In the genomic region with DNA sequence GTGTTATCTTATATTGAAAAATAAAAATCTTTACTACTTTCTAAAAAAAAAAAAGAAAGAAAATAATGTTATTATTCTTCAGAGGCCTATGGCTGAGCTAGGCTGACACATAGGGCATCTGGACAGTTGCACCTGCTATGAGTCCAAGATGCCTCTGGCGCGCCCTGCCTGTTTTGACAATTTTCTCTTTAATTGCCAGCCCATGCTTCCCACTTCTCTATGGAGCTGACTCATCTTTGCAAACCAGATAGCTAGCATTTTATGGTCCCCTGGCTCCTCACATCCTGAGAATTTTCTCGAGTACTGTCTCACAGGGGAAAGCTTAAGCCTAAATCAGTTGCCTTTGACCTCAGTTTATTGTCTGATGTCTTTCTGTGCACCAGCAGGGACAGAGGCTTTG, we compare ENCODE assay signal across 27 mouse cellular contexts.
A peak's percentile ranks its signal among the peaks of the same experiment; 100 is the strongest.
DNase-seq lines count a peak whose midpoint lies in the region; ATAC-seq lines count a peak whose summit lies in the region.
"Had no signal": no experiment of that assay in that cellular context is flagged by ENCODE, and none has a peak within 500 bp of the region (broad histone marks: within the 10 kb centered on the region; RNA-seq: fewer than 3 reads in every experiment).

No protein-coding gene starts in this region.

- 70% methylated on average over 3 of the region's 3 CpGs for WGBS in forebrain, embryonic 16.5 days
- 68% methylated on average over 3 of the region's 3 CpGs for WGBS in forebrain, embryonic 12.5 days

- no peaks in the 10 kb centered on the region for H3K4me1 ChIP-seq in forebrain, embryonic 16.5 days (replicated peaks; ENCODE audit: control insufficient read depth, insufficient read depth, low read length)
- no peaks in the 10 kb centered on the region for H3K4me1 ChIP-seq in forebrain, embryonic 12.5 days
- H3K4me1 ChIP-seq: embryonic facial prominence, embryonic 15.5 days; hindbrain, embryonic 13.5 days; liver, embryonic 15.5 days had no signal

- no peak overlapping the region for H3K4me3 ChIP-seq in forebrain, embryonic 16.5 days (replicated peaks; ENCODE audit: low read length)
- H3K4me3 ChIP-seq in forebrain, embryonic 12.5 days (replicated peaks), result no peak overlapping the region
- H3K4me3 ChIP-seq: embryonic facial prominence, embryonic 10.5 days; embryonic facial prominence, embryonic 15.5 days; hindbrain, embryonic 13.5 days; left cerebral cortex, adult 2 months; limb, embryonic 12.5 days; liver, embryonic 15.5 days had no signal

- no peak overlapping the region for H3K9ac ChIP-seq in forebrain, embryonic 16.5 days (replicated peaks; ENCODE audit: low read depth, low read length)
- no peak overlapping the region for H3K9ac ChIP-seq in forebrain, embryonic 12.5 days
- H3K9ac ChIP-seq: embryonic facial prominence, embryonic 15.5 days; hindbrain, embryonic 13.5 days; limb, embryonic 12.5 days; liver, embryonic 15.5 days; lung, embryonic 14.5 days had no signal

- ATAC-seq in forebrain, embryonic 16.5 days, result no peak
- ATAC-seq in forebrain, embryonic 12.5 days (ENCODE audit: low FRiP score), result no peak
- ATAC-seq: forebrain, embryonic 14.5 days; intestine, embryonic 16.5 days had no signal

- peak; percentile 24 for DNase-seq in adrenal gland, adult 2 months
- DNase-seq in adrenal gland, adult 18-20 months (ENCODE audit: low spot score in 2 of 2), result no peak
- DNase-seq in right cerebral cortex, adult 2 months (ENCODE audit: low spot score in 2 of 2), result peak; percentile 24 to 31
- no peak for DNase-seq in right cerebral cortex, postnatal 36 days (ENCODE audit: low spot score in 2 of 2)
- DNase-seq in cerebellum, postnatal 14 days, result peak; percentile 49 to 51
- no peak for DNase-seq in right cerebral cortex, postnatal 14 days
- DNase-seq: adrenal gland, postnatal 14 days; heart, postnatal 4 days; kidney, adult 8-10 months; kidney, postnatal 14 days; lung, embryonic 14.5 days; lung, postnatal 14 days; midbrain, embryonic 14.5 days; retina, postnatal 1 day; thymus, adult 2 months; thymus, postnatal 36 days had no signal

- no peaks in the 10 kb centered on the region for H3K9me3 ChIP-seq in forebrain, embryonic 16.5 days (ENCODE audit: control insufficient read depth, low read length)
- H3K9me3 ChIP-seq in forebrain, embryonic 12.5 days, result no peaks in the 10 kb centered on the region
- H3K9me3 ChIP-seq: embryonic facial prominence, embryonic 10.5 days; embryonic facial prominence, embryonic 15.5 days; hindbrain, embryonic 13.5 days; limb, embryonic 12.5 days; liver, embryonic 15.5 days had no signal

- H3K36me3 ChIP-seq in forebrain, embryonic 16.5 days (ENCODE audit: control insufficient read depth, insufficient read depth), result no peaks in the 10 kb centered on the region
- H3K36me3 ChIP-seq in forebrain, embryonic 12.5 days (replicated peaks), result no peaks in the 10 kb centered on the region
- H3K36me3 ChIP-seq: embryonic facial prominence, embryonic 10.5 days; embryonic facial prominence, embryonic 15.5 days; hindbrain, embryonic 13.5 days; limb, embryonic 12.5 days; liver, embryonic 15.5 days had no signal

- H3K27ac ChIP-seq in forebrain, embryonic 16.5 days (ENCODE audit: low read length), result no peak overlapping the region
- H3K27ac ChIP-seq in forebrain, embryonic 12.5 days, result no peak overlapping the region
- H3K27ac ChIP-seq: embryonic facial prominence, embryonic 10.5 days; embryonic facial prominence, embryonic 15.5 days; hindbrain, embryonic 13.5 days; left cerebral cortex, adult 2 months; limb, embryonic 12.5 days; liver, embryonic 15.5 days had no signal

- H3K4me2 ChIP-seq in forebrain, embryonic 16.5 days (ENCODE audit: low read length), result no peak overlapping the region
- H3K4me2 ChIP-seq in forebrain, embryonic 12.5 days, result no peak overlapping the region
- H3K4me2 ChIP-seq: embryonic facial prominence, embryonic 15.5 days; heart, embryonic 11.5 days; hindbrain, embryonic 13.5 days; limb, embryonic 12.5 days; liver, embryonic 15.5 days; lung, embryonic 14.5 days had no signal

- H3K27me3 ChIP-seq in forebrain, embryonic 16.5 days (replicated peaks; ENCODE audit: control insufficient read depth, insufficient read depth, low read length), result no peaks in the 10 kb centered on the region
- no peaks in the 10 kb centered on the region for H3K27me3 ChIP-seq in forebrain, embryonic 12.5 days
- H3K27me3 ChIP-seq: embryonic facial prominence, embryonic 15.5 days; hindbrain, embryonic 13.5 days; limb, embryonic 12.5 days; liver, embryonic 15.5 days had no signal

Comparison
In these comparisons a context has a peak if more than half of its experiments do, and no peak if none do; other contexts are left out.
1. DNase-seq: peak in adrenal gland, adult 2 months (single experiment), right cerebral cortex, adult 2 months (2 of 2) and cerebellum, postnatal 14 days (2 of 2); none in adrenal gland, adult 18-20 months (0 of 2), right cerebral cortex, postnatal 36 days (0 of 2) and right cerebral cortex, postnatal 14 days (single experiment).